Mouse (Mus musculus): ENCODE results near the gene Zfp428.
"Not testable (repeated sequence)": the region's sequence is repeated elsewhere in the genome, so short reads cannot be mapped to it uniquely, and the experiment has no call there.

The Zfp428 gene

GRCm38 (mm10) chr7:24480986-24481473 is 25.8 kb upstream of the Zfp428 start:
- DNase-seq (ENCODE audit: low spot score in 2 of 2): no peak

GRCm38 (mm10) chr7:24481474-24482207 is 25.2 kb upstream of the Zfp428 start, which contains the start of gene Cadm4:
Gene Cadm4 (plus strand): TSS chr7:24482023.
- DNase-seq (ENCODE audit: low spot score in 2 of 2): peak; percentile 81 to 93

- DNase-seq (ENCODE audit: low spot score in 2 of 2): no peak
Observed at GRCm38 (mm10) chr7:24482208-24483020, 24.4 kb upstream of the Zfp428 start.

GRCm38 (mm10) chr7:24483291-24483690 is 23.5 kb upstream of the Zfp428 start:
- DNase-seq (ENCODE audit: low spot score in 2 of 2): not testable (repeated sequence)

- no peak for DNase-seq (ENCODE audit: low spot score in 2 of 2)
Observed at GRCm38 (mm10) chr7:24485481-24485880, 21.3 kb upstream of the Zfp428 start.

- DNase-seq (ENCODE audit: low spot score in 2 of 2): no peak
Observed at GRCm38 (mm10) chr7:24486654-24487130, 20.1 kb upstream of the Zfp428 start.

GRCm38 (mm10) chr7:24487403-24487802 is 19.4 kb upstream of the Zfp428 start:
- no peak for DNase-seq (ENCODE audit: low spot score in 2 of 2)

GRCm38 (mm10) chr7:24488303-24488702 is 18.5 kb upstream of the Zfp428 start:
- no peak for DNase-seq (ENCODE audit: low spot score in 2 of 2)

- DNase-seq (ENCODE audit: low spot score in 2 of 2): no peak
Observed at GRCm38 (mm10) chr7:24499856-24500577, 6.8 kb upstream of the Zfp428 start.

GRCm38 (mm10) chr7:24500929-24501328 is 5.9 kb upstream of the Zfp428 start:
- DNase-seq (ENCODE audit: low spot score in 2 of 2): peak in 1 of 2 experiments; percentile 50

- peak in 1 of 2 experiments; percentile 46 for DNase-seq (ENCODE audit: low spot score in 2 of 2)
Observed at GRCm38 (mm10) chr7:24501492-24501891, 5.3 kb upstream of the Zfp428 start.

GRCm38 (mm10) chr7:24504004-24504403 is 2.8 kb upstream of the Zfp428 start:
- no peak for DNase-seq (ENCODE audit: low spot score in 2 of 2)

GRCm38 (mm10) chr7:24504868-24505267 is 1.9 kb upstream of the Zfp428 start:
- no peak for DNase-seq (ENCODE audit: low spot score in 2 of 2)

GRCm38 (mm10) chr7:24505447-24506064 is 1.2 kb upstream of the Zfp428 start:
- no peak for DNase-seq (ENCODE audit: low spot score in 2 of 2)

- no peak for DNase-seq (ENCODE audit: low spot score in 2 of 2)
Observed at GRCm38 (mm10) chr7:24506065-24506459, 744 bp upstream of the Zfp428 start.

- peak in 1 of 2 experiments; percentile 64 for DNase-seq (ENCODE audit: low spot score in 2 of 2)
Observed at GRCm38 (mm10) chr7:24506476-24506837, 349 bp upstream of the Zfp428 start.

- peak in 1 of 2 experiments; percentile 38 for DNase-seq (ENCODE audit: low spot score in 2 of 2)
Observed at GRCm38 (mm10) chr7:24507726-24508114, 914 bp downstream of the Zfp428 start.

- no peak for DNase-seq (ENCODE audit: low spot score in 2 of 2)
Observed at GRCm38 (mm10) chr7:24512355-24512754, 5.5 kb downstream of the Zfp428 start, which contains the start of gene AC161166.1. Gene AC161166.1 (minus strand): TSS chr7:24512455.

- peak in 1 of 2 experiments; percentile 43 for DNase-seq (ENCODE audit: low spot score in 2 of 2)
Observed at GRCm38 (mm10) chr7:24516319-24516718, 9.5 kb downstream of the Zfp428 start.

GRCm38 (mm10) chr7:24517077-24517476 is 10.3 kb downstream of the Zfp428 start:
- DNase-seq (ENCODE audit: low spot score in 2 of 2): no peak

- DNase-seq (ENCODE audit: low spot score in 2 of 2): no peak
Observed at GRCm38 (mm10) chr7:24517654-24518053, 10.8 kb downstream of the Zfp428 start.
